ENCODE assay signal across 9 mouse cellular contexts in the genomic region with DNA sequence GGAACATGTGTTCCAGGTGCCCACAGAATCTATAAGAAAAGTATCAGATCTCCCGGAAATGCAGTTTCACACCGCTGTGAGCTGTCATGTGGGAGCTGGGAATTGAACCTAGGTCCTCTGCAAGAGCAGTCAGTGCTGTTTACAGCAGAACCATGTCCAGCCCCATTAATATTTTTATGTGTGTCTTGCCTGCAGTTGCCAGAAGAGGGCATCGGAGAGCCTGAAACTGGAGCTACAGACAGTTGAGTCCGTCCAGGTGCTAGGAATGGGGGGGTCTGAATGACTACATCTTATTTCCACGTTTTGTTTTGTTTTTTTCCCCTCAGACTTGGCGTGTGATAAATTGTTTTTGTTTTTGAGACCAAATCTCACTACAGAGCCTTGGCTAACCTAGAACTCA. TPM values are rescaled to one million over a fixed set of nuclear protein-coding genes. Genes with fewer than 3 reads are reported as not detected.
DNase-seq lines count a peak whose midpoint lies in the region; ATAC-seq and TF ChIP-seq lines count a peak whose summit lies in the region.
"Had no signal": no experiment of that assay in that cellular context is flagged by ENCODE, and none has a peak within 500 bp of the region (broad histone marks: within the 10 kb centered on the region; RNA-seq: fewer than 3 reads in every experiment).

No protein-coding gene starts in this region.

- H3K27me3 ChIP-seq in forebrain, postnatal 0 days (ENCODE audit: insufficient read depth, low read length): no peaks in the 10 kb centered on the region
- H3K27me3 ChIP-seq in forebrain, embryonic 16.5 days (replicated peaks; ENCODE audit: control insufficient read depth, insufficient read depth, low read length): no peaks in the 10 kb centered on the region
- H3K27me3 ChIP-seq in midbrain, postnatal 0 days (ENCODE audit: insufficient read depth, low read length): no peaks in the 10 kb centered on the region
- no peaks in the 10 kb centered on the region for H3K27me3 ChIP-seq in midbrain, embryonic 16.5 days (ENCODE audit: control insufficient read depth, insufficient read depth, low read depth, low read length)
- H3K27me3 ChIP-seq in heart, embryonic 12.5 days (replicated peaks): no peaks in the 10 kb centered on the region
- H3K27me3 ChIP-seq: neural tube, embryonic 13.5 days had no signal

- no peaks in the 10 kb centered on the region for H3K4me1 ChIP-seq in forebrain, postnatal 0 days (ENCODE audit: insufficient read depth)
- H3K4me1 ChIP-seq in forebrain, embryonic 16.5 days (replicated peaks; ENCODE audit: control insufficient read depth, insufficient read depth, low read length): no peaks in the 10 kb centered on the region
- H3K4me1 ChIP-seq in midbrain, postnatal 0 days (ENCODE audit: insufficient read depth, low read length): no peaks in the 10 kb centered on the region
- no peaks in the 10 kb centered on the region for H3K4me1 ChIP-seq in midbrain, embryonic 16.5 days (ENCODE audit: control insufficient read depth, insufficient read depth, low read length)
- no peaks in the 10 kb centered on the region for H3K4me1 ChIP-seq in heart, embryonic 12.5 days (replicated peaks)
- H3K4me1 ChIP-seq: neural tube, embryonic 13.5 days had no signal

- no peak overlapping the region for H3K27ac ChIP-seq in forebrain, postnatal 0 days (ENCODE audit: low read depth, low read length)
- no peak overlapping the region for H3K27ac ChIP-seq in forebrain, embryonic 16.5 days (ENCODE audit: low read length)
- no peak overlapping the region for H3K27ac ChIP-seq in midbrain, postnatal 0 days (ENCODE audit: low read depth, low read length)
- H3K27ac ChIP-seq in midbrain, embryonic 16.5 days (ENCODE audit: low read length): no peak overlapping the region
- no peak overlapping the region for H3K27ac ChIP-seq in heart, embryonic 12.5 days (ENCODE audit: poor library complexity, severe bottlenecking)
- H3K27ac ChIP-seq: neural tube, embryonic 13.5 days had no signal

- H3K9me3 ChIP-seq in forebrain, postnatal 0 days (ENCODE audit: low read length): no peaks in the 10 kb centered on the region
- H3K9me3 ChIP-seq in forebrain, embryonic 16.5 days (ENCODE audit: control insufficient read depth, low read length): no peaks in the 10 kb centered on the region
- no peaks in the 10 kb centered on the region for H3K9me3 ChIP-seq in midbrain, postnatal 0 days (ENCODE audit: low read length)
- H3K9me3 ChIP-seq in midbrain, embryonic 16.5 days (replicated peaks; ENCODE audit: control insufficient read depth, low read length, poor library complexity, severe bottlenecking): no peaks in the 10 kb centered on the region
- H3K9me3 ChIP-seq in heart, embryonic 12.5 days (replicated peaks): peaks cover 20% of the 10 kb centered on the region; the same call in 1 of the 2 replicates

- DNase-seq in forebrain, postnatal 0 days: peak; percentile 21
- no peak for DNase-seq in midbrain, postnatal 0 days (ENCODE audit: low spot score)
- DNase-seq in cerebellum, postnatal 14 days: peak; percentile 32 to 43
- DNase-seq in lung, postnatal 36 days: peak; percentile 52
- no peak for DNase-seq in thymus, postnatal 36 days

- no peak overlapping the region for H3K4me2 ChIP-seq in forebrain, postnatal 0 days (ENCODE audit: low read depth)
- H3K4me2 ChIP-seq in forebrain, embryonic 16.5 days (ENCODE audit: low read length): no peak overlapping the region
- H3K4me2 ChIP-seq in midbrain, postnatal 0 days (ENCODE audit: low read depth, low read length, poor library complexity, severe bottlenecking): no peak overlapping the region
- no peak overlapping the region for H3K4me2 ChIP-seq in midbrain, embryonic 16.5 days (ENCODE audit: low read length)
- H3K4me2 ChIP-seq in heart, embryonic 12.5 days: no peak overlapping the region
- H3K4me2 ChIP-seq: neural tube, embryonic 13.5 days had no signal

- 79% methylated on average over 6 of the region's 6 CpGs for WGBS in forebrain, postnatal 0 days
- WGBS in forebrain, embryonic 16.5 days: 80% methylated on average over 6 of the region's 6 CpGs
- WGBS in midbrain, postnatal 0 days: 80% methylated on average over 6 of the region's 6 CpGs
- WGBS in midbrain, embryonic 16.5 days: 80% methylated on average over 6 of the region's 6 CpGs
- 65% methylated on average over 6 of the region's 6 CpGs for WGBS in heart, embryonic 12.5 days

- H3K4me3 ChIP-seq in forebrain, postnatal 0 days (ENCODE audit: low read depth, low read length): no peak overlapping the region
- H3K4me3 ChIP-seq in forebrain, embryonic 16.5 days (replicated peaks; ENCODE audit: low read length): no peak overlapping the region
- H3K4me3 ChIP-seq in midbrain, postnatal 0 days (ENCODE audit: low read depth, low read length): no peak overlapping the region
- no peak overlapping the region for H3K4me3 ChIP-seq in midbrain, embryonic 16.5 days (ENCODE audit: low read depth, low read length)
- no peak overlapping the region for H3K4me3 ChIP-seq in heart, embryonic 12.5 days
- H3K4me3 ChIP-seq: neural tube, embryonic 13.5 days had no signal

- TF ChIP-seq CTCF in forebrain, postnatal 0 days (IDR thresholded peaks at IDR 0.05; ENCODE audit: low read depth): peak; percentile 44
- peak; percentile 67 for TF ChIP-seq CTCF in midbrain, postnatal 0 days (IDR thresholded peaks at IDR 0.05)

- no peak overlapping the region for H3K9ac ChIP-seq in forebrain, postnatal 0 days
- H3K9ac ChIP-seq in forebrain, embryonic 16.5 days (replicated peaks; ENCODE audit: low read depth, low read length): no peak overlapping the region
- no peak overlapping the region for H3K9ac ChIP-seq in midbrain, postnatal 0 days (replicated peaks; ENCODE audit: low read length, poor library complexity, severe bottlenecking)
- no peak overlapping the region for H3K9ac ChIP-seq in midbrain, embryonic 16.5 days (ENCODE audit: low read depth, low read length)
- no peak overlapping the region for H3K9ac ChIP-seq in heart, embryonic 12.5 days
- H3K9ac ChIP-seq: neural tube, embryonic 13.5 days had no signal

- no peak for ATAC-seq in forebrain, postnatal 0 days
- ATAC-seq in forebrain, embryonic 16.5 days: no peak
- ATAC-seq in midbrain, postnatal 0 days (ENCODE audit: low FRiP score): no peak
- ATAC-seq in midbrain, embryonic 16.5 days: no peak
- no peak for ATAC-seq in heart, embryonic 12.5 days (ENCODE audit: insufficient number of reproducible peaks, low FRiP score)

- no peaks in the 10 kb centered on the region; the same call in 1 of the 2 replicates for H3K36me3 ChIP-seq in forebrain, postnatal 0 days (ENCODE audit: insufficient read depth)
- 0 out of 2 replicates have a peak, but pooled peaks cover 5% of the 10 kb centered on the region for H3K36me3 ChIP-seq in forebrain, embryonic 16.5 days (ENCODE audit: control insufficient read depth, insufficient read depth)
- H3K36me3 ChIP-seq in midbrain, postnatal 0 days (ENCODE audit: insufficient read depth, low read length): peaks cover 11% of the 10 kb centered on the region; the same call in 1 of the 2 replicates
- H3K36me3 ChIP-seq in midbrain, embryonic 16.5 days (ENCODE audit: control insufficient read depth, insufficient read depth, low read length): no peaks in the 10 kb centered on the region; the same call in 1 of the 2 replicates
- H3K36me3 ChIP-seq in heart, embryonic 12.5 days: no peaks in the 10 kb centered on the region
- H3K36me3 ChIP-seq: neural tube, embryonic 13.5 days had no signal

RNA-seq across cellular contexts. Expression of a gene that starts 15.3 kb away (rescaled TPM):
- total RNA-seq in forebrain, postnatal 0 days (2014; rRNA removed): 28.7 and 30.5 TPM in 2 replicates
- 20.5 and 21.0 TPM in 2 replicates for polyA plus RNA-seq in forebrain, postnatal 0 days (2015; fragmentation: Nextera tagmentation; extraction: Ambion mirVana)
- polyA plus RNA-seq in forebrain, embryonic 16.5 days (2015; fragmentation: Nextera tagmentation; extraction: Ambion mirVana): 28.2 and 32.2 TPM in 2 replicates
- total RNA-seq in midbrain, postnatal 0 days (2014; rRNA removed): 34.4 and 39.1 TPM in 2 replicates
- polyA plus RNA-seq in midbrain, postnatal 0 days (2015; fragmentation: Nextera tagmentation; extraction: Ambion mirVana): 16.2 and 17.7 TPM in 2 replicates
- 26.3 and 31.1 TPM in 2 replicates for polyA plus RNA-seq in midbrain, embryonic 16.5 days (2015; fragmentation: Nextera tagmentation; extraction: Ambion mirVana)
- 16.9 and 17.1 TPM in 2 replicates for polyA plus RNA-seq in heart, embryonic 12.5 days (2016; fragmentation: Nextera tagmentation; extraction: Ambion mirVana)

RNA-seq across cellular contexts. Expression of a gene that starts 16.0 kb away (rescaled TPM):
- 10.5 and 12.0 TPM in 2 replicates for total RNA-seq in forebrain, postnatal 0 days (2014; rRNA removed)
- 1.0 and 1.1 TPM in 2 replicates for polyA plus RNA-seq in forebrain, postnatal 0 days (2015; fragmentation: Nextera tagmentation; extraction: Ambion mirVana)
- 0.98 and 1.1 TPM in 2 replicates for polyA plus RNA-seq in forebrain, embryonic 16.5 days (2015; fragmentation: Nextera tagmentation; extraction: Ambion mirVana)
- 9.6 and 12.8 TPM in 2 replicates for total RNA-seq in midbrain, postnatal 0 days (2014; rRNA removed)
- 1.3 and 1.7 TPM in 2 replicates for polyA plus RNA-seq in midbrain, postnatal 0 days (2015; fragmentation: Nextera tagmentation; extraction: Ambion mirVana)
- polyA plus RNA-seq in midbrain, embryonic 16.5 days (2015; fragmentation: Nextera tagmentation; extraction: Ambion mirVana): 1.7 TPM in 2 replicates
- polyA plus RNA-seq in heart, embryonic 12.5 days (2016; fragmentation: Nextera tagmentation; extraction: Ambion mirVana): not detected in 2 replicates

Comparison
In these comparisons a context has a peak if more than half of its experiments do, and no peak if none do; other contexts are left out.
1. DNase-seq: peak in forebrain, postnatal 0 days (single experiment), cerebellum, postnatal 14 days (2 of 2) and lung, postnatal 36 days (single experiment); none in midbrain, postnatal 0 days (single experiment) and thymus, postnatal 36 days (0 of 2).